Mouse (Mus musculus) lung, postnatal 0 days (tissue): ENCODE measurements around the gene Hid1. TPM values are rescaled to one million over a fixed set of nuclear protein-coding genes. Genes with fewer than 3 reads are reported as not detected.

ENCODE experiments used
- ATAC-seq: fragments of 200-750 bp; cut with Nextera tagmentation; 2 replicates; pipeline ENCODE4 v1.8.0; 2017; ENCODE audit warnings: moderate library complexity
- DNase-seq: peaks from one replicate; pipeline ENCODE4 v3.0.0-alpha.2; 2016; ENCODE audit warnings: low spot score
- H3K27ac ChIP-seq: fragments of 300-500 bp; sonication (generic); 2 replicates; pipeline ENCODE4 v1.5.1; 2014; ENCODE audit warnings: antibody characterized with exemption, mild to moderate bottlenecking, low read length, mixed read lengths
- H3K27me3 ChIP-seq: fragments of 300-500 bp; sonication (generic); replicated peaks from 2 replicates; pipeline ENCODE4 v1.6.1; 2014; ENCODE audit warnings: low read length, mixed read lengths; ENCODE audit not compliant: insufficient read depth
- H3K36me3 ChIP-seq: fragments of 300-500 bp; sonication (generic); 2 replicates; pipeline ENCODE4 v1.6.1; 2014; ENCODE audit warnings: low read length, mixed read lengths; ENCODE audit not compliant: insufficient read depth
- H3K4me1 ChIP-seq: fragments of 300-500 bp; sonication (generic); 2 replicates; pipeline ENCODE4 v1.6.1; 2014; ENCODE audit warnings: antibody characterized with exemption, low read depth, low read length, mixed read lengths; ENCODE audit not compliant: insufficient read depth
- H3K4me2 ChIP-seq: fragments of 300-500 bp; sonication (generic); replicated peaks from 2 replicates; pipeline ENCODE4 v1.6.1; 2014; ENCODE audit warnings: low read depth, mild to moderate bottlenecking, low read length, moderate library complexity, mixed read lengths
- H3K4me3 ChIP-seq: fragments of 300-500 bp; sonication (generic); 2 replicates; pipeline ENCODE4 v1.5.1; 2014; ENCODE audit warnings: low read depth, low read length
- H3K9ac ChIP-seq: fragments of 300-500 bp; sonication (generic); replicated peaks from 2 replicates; pipeline ENCODE4 v1.6.1; 2014; ENCODE audit warnings: low read depth, mild to moderate bottlenecking
- H3K9me3 ChIP-seq: fragments of 300-500 bp; sonication (generic); 2 replicates; pipeline ENCODE4 v1.6.1; 2016; ENCODE audit warnings: low read length, mixed read lengths
- CTCF ChIP-seq: IDR thresholded peaks from 2 replicates; pipeline ENCODE4 v1.5.1; 2016; ENCODE audit warnings: antibody characterized with exemption, mild to moderate bottlenecking
- EP300 ChIP-seq: IDR thresholded peaks from 2 replicates; pipeline ENCODE4 v1.6.1; 2016; ENCODE audit warnings: antibody characterized with exemption, mild to moderate bottlenecking, control low read depth
- WGBS: fragments of 180-500 bp; shearing (Covaris S2); extraction: QIAGEN DNeasy Blood & Tissue Kit; methylation state at CpG from one replicate; pipeline ENCODE4 v1.1.7; 2014; 5-methylcytosine and 5-hydroxymethylcytosine counted together
- polyA plus RNA-seq: library from polyadenylated mRNA; unstranded; fragments of >200 nt; fragmentation: Nextera tagmentation; extraction: Ambion mirVana; gene quantifications from 2 replicates; pipeline ENCODE4 v1.2.1, GENCODE M21; 2015

Gene Hid1
- polyA plus RNA-seq = 16.0 and 17.9 TPM in 2 replicates

DNA sequence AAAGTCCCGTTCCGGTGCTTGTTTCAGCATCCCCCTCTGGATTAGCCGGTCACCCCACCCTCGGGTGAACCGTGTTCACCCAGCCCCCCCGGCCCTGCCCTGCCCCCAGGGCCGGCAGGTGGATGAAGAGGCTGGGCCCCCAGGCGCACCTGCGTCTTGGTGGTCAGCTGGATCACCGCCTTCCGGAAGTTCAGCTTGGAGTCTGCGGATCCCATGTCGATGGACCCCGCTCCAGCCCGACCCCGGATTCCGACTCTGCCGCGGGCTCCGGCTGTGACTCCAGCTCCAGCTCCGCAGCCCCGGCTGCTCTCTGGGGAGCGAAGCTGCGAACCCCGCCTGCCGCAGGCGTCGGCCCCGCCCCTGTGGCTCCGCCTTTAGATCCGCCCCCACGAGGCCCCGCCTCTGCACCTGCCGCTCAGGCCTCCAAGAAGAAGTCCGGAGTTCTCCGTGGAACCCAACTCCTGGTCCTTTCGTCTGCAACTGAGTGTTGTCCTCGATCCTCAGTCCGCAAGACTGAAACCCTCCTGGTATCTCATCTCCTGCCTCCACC lies at the start of gene Hid1:
Hid1 (minus strand) TSS at position 362 of the 550 bp plus-strand sequence.
- peak within 1 kb of the TSS; percentile 81 for H3K4me2 ChIP-seq
- ATAC-seq (peak; percentile 88), DNase-seq (peak; percentile 77)
- H3K4me1 ChIP-seq = peaks cover 10% of the 10 kb centered on the region
- peak within 1 kb of the TSS; percentile 54 for H3K4me3 ChIP-seq
- WGBS = 2% methylated on average over 36 of the region's 39 CpGs
- no peaks in the 10 kb centered on the region for H3K27me3 ChIP-seq
- no peaks in the 10 kb centered on the region for H3K36me3 ChIP-seq
- peak within 1 kb of the TSS; percentile 48 for H3K9ac ChIP-seq
- TF ChIP-seq EP300 = no peak
- H3K27ac ChIP-seq = no peak within 1 kb of the TSS
- H3K9me3 ChIP-seq = no peaks in the 10 kb centered on the region

DNA sequence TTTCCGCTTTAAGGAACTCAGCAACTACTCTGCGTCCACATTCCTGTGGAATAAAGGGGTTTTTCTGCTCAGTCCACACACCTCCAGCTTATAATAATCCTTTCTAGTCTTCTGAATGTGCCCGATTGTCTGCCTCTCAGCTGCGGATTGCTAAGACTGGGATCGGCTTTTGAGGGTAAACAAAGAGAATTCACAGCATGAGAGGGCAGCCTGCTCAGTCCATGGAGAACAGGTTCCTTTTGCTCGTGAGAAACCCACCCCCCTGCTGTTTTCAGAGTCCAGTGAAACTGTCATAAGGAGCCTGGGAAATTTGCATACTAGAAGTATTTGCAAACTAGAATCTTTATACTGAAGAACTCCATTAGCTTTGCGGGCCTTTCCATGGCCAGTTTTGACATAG lies 42.0 kb upstream of the Hid1 start:
- Histone ChIP-seq H3K4me1 (no peaks in the 10 kb centered on the region), H3K36me3 (no peaks in the 10 kb centered on the region), H3K4me3 (no peak overlapping the region), H3K4me2 (no peak overlapping the region), H3K27me3 (no peaks in the 10 kb centered on the region), H3K27ac (no peak overlapping the region), H3K9ac (no peak overlapping the region), H3K9me3 (no peaks in the 10 kb centered on the region)
- TF ChIP-seq EP300 (no peak), CTCF (no peak)
- 75% methylated on average over 7 of the region's 7 CpGs for WGBS
- ATAC-seq (no peak), DNase-seq (no peak)

DNA sequence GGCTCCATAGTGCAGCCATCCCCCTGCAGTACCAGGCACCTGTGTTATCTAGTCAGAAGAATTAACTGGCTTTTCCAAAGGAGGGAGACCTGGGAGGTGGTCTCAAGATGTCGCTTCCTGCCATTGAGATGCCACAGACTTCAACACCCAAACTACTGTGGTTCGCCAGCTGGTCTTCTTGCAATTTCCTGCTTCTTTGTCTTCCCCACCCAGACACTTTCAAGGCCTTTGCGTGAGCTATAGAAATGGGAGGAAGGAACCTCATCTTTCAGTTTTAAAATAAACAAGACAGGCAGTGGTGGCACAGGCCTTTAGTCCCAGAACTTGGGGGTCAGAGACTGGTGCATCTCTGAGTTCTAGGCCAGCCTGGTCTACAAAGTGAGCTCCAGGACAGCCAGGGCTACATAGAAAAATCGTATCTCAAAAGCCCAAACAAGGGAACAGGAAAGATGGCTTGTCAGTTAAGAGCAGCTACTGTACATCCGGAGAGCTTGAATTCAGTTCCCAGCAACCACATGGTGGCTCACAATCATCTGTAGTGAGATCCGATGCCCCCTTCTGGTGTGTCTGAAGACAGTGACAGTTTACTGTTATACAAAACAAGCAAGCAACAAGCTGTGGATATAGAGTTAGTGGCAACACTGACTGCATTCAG lies 40.8 kb upstream of the Hid1 start:
- ATAC-seq = no peak

DNA sequence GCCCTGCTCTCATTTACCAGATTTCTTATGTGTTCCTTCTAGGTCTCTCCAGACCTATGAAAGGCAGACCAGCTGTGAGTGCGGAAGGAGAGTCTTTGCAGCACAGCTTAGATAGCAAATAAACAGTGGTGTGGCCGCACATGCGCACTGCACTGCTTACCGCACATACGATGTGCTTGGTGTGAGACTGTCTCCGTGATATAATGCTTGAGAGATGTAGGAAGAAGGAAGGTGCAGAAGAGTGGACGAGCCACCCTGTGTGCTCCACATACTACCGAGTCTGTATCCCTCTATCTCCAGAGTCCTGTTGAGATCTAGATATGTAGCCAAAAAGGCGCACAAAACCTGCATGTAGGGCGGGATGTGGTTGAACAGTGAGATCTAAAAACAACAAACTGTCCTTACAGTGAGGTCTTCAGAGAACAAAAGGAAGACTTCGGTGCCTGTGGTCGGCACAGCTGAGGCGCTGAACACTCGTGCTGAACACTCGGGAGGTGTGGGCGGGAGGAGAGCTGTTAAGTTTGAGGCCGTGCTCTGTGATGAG lies 39.4 kb upstream of the Hid1 start:
- DNase-seq (no peak), ATAC-seq (no peak)
- Histone ChIP-seq H3K4me3 (no peak overlapping the region), H3K9ac (no peak overlapping the region), H3K36me3 (no peaks in the 10 kb centered on the region), H3K4me1 (peaks cover 4% of the 10 kb centered on the region; the same call in 1 of the 2 replicates), H3K27me3 (no peaks in the 10 kb centered on the region), H3K4me2 (no peak overlapping the region), H3K27ac (no peak overlapping the region), H3K9me3 (no peaks in the 10 kb centered on the region)
- TF ChIP-seq EP300 (no peak), CTCF (no peak)
- WGBS = 90% methylated on average over 17 of the region's 17 CpGs

More for the DNA sequence above, 40.8 kb upstream of the Hid1 start:
- Histone ChIP-seq H3K4me2 (no peak overlapping the region), H3K27me3 (no peaks in the 10 kb centered on the region), H3K27ac (peak overlapping the region; percentile 34), H3K36me3 (no peaks in the 10 kb centered on the region), H3K9me3 (no peaks in the 10 kb centered on the region), H3K9ac (no peak overlapping the region), H3K4me1 (peaks cover 4% of the 10 kb centered on the region; the same call in 1 of the 2 replicates), H3K4me3 (no peak overlapping the region)
- WGBS = 54% methylated on average over 6 of the region's 6 CpGs
- TF ChIP-seq CTCF (peak; percentile 43), EP300 (peak; percentile 55)
- peak; percentile 55 for DNase-seq

DNA sequence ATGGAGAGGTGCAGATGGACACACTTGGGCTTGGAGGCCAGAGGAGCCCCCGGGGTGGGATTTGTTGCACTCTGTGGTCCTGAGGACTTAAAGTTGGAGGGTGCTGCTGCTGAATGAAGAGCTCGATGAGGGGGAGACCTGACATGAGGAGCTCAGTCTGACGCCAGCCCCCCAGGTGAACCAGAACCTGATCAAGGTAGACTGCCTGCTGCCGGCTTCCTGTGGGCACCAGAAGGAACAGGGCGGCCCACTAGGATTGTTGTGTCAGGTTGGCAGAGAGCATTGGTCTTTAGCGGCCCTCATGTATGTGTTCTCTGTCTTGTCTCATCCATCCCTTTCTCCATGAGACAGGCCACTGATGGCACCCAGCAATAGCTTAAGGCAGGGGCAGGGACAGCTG lies 38.2 kb upstream of the Hid1 start:
- no peak overlapping the region for H3K4me2 ChIP-seq

DNA sequence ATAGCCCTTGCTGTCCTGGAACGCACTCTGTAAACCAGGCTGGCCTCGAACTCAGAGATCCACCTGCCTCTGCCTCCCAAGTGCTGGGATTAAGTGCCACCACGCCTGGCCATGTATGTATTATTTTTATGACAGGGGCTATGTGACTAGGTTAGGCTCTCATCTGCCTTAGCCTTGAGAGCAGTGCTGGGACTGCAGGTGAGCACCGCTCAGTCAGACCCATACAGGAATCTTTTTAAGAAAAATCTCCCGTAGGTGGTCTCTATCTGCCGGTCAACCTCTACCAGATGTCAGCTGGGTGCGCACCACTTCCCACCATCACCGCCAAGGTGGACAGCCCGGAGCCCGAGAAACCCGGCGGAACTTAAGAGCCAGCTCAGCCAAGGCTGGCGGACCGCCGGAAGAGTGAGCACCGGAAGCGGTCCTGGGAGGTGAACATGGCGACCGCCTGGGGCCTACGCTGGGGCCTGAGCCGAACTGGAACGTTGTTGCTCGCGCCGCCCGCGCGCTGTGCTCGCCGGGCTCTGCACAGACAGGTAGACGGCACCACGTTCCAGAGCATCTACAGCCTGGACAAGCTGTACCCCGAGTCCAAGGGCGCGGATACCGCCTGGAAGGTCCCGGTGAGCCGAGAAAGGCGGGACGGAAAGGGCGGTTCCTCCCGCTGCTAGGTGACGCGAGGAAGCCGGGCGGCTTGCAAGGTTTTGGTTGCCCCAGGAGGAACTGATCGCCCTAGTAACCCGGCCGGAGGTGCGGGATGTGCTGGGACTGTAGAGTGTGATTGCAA lies 36.0 kb upstream of the Hid1 start, which contains the start of gene Mrpl58:
Mrpl58 (plus strand) TSS at position 415 of the 787 bp plus-strand sequence.
- H3K9ac ChIP-seq = peak within 1 kb of the TSS; percentile 83
- no peaks in the 10 kb centered on the region for H3K36me3 ChIP-seq
- H3K4me1 ChIP-seq = peaks cover 4% of the 10 kb centered on the region; the same call in 1 of the 2 replicates
- H3K4me3 ChIP-seq = peak within 1 kb of the TSS; percentile 77
- no peaks in the 10 kb centered on the region for H3K27me3 ChIP-seq
- peak within 1 kb of the TSS; percentile 86 for H3K27ac ChIP-seq
- peak; percentile 89 for DNase-seq
- WGBS = 2% methylated on average over 50 of the region's 50 CpGs
- TF ChIP-seq EP300 (no peak; the same call in 1 of the 2 replicates), CTCF (peak; percentile 1; the same call in 1 of the 2 replicates)
- ATAC-seq = peak; percentile 94
- H3K9me3 ChIP-seq = no peaks in the 10 kb centered on the region
- H3K4me2 ChIP-seq = peak within 1 kb of the TSS; percentile 77

More for the DNA sequence above, 38.2 kb upstream of the Hid1 start:
- Histone ChIP-seq H3K4me1 (peaks cover 4% of the 10 kb centered on the region; the same call in 1 of the 2 replicates), H3K4me3 (no peak overlapping the region), H3K36me3 (no peaks in the 10 kb centered on the region), H3K9me3 (no peaks in the 10 kb centered on the region), H3K27ac (no peak overlapping the region), H3K27me3 (no peaks in the 10 kb centered on the region), H3K9ac (no peak overlapping the region)
- ATAC-seq (no peak), DNase-seq (no peak)
- TF ChIP-seq CTCF (no peak), EP300 (no peak)
- 93% methylated on average over 6 of the region's 6 CpGs for WGBS
